Mouse (Mus musculus) heart, embryonic 10.5 days (tissue): ENCODE results near the gene 4930522H14Rik. TPM values are rescaled to one million over a fixed set of nuclear protein-coding genes. Genes with fewer than 3 reads are reported as not detected.

Experiments used
- DNase-seq: peaks from one replicate; pipeline ENCODE4 v3.0.0-alpha.2; 2017; ENCODE audit warnings: low spot score
- H3K27ac ChIP-seq: fragments of 300-500 bp; sonication (generic); 2 replicates; pipeline ENCODE4 v1.5.1; 2016; ENCODE audit warnings: mild to moderate bottlenecking
- H3K27me3 ChIP-seq: fragments of 300-500 bp; sonication (generic); 2 replicates; pipeline ENCODE4 v1.6.1; 2016; ENCODE audit warnings: mild to moderate bottlenecking; ENCODE audit not compliant: poor library complexity, insufficient read depth, severe bottlenecking
- H3K36me3 ChIP-seq: fragments of 300-500 bp; sonication (generic); 2 replicates; pipeline ENCODE4 v1.6.1; 2016; ENCODE audit warnings: mild to moderate bottlenecking, moderate library complexity
- H3K4me1 ChIP-seq: fragments of 300-500 bp; sonication (generic); 2 replicates; pipeline ENCODE4 v1.6.1; 2016; ENCODE audit warnings: mild to moderate bottlenecking
- H3K4me3 ChIP-seq: fragments of 300-500 bp; sonication (generic); 2 replicates; pipeline ENCODE4 v1.5.1; 2016; ENCODE audit warnings: mild to moderate bottlenecking, moderate library complexity
- H3K9me3 ChIP-seq: fragments of 300-500 bp; sonication (generic); 2 replicates; pipeline ENCODE4 v1.6.1; 2016; ENCODE audit warnings: mild to moderate bottlenecking, moderate library complexity
- WGBS: fragments of 180-500 bp; shearing (Covaris S2); methylation state at CpG from one replicate; pipeline ENCODE4 v1.1.7; 2016; 5-methylcytosine and 5-hydroxymethylcytosine counted together
- polyA plus RNA-seq: library from polyadenylated mRNA; unstranded; fragments of >200 nt; fragmentation: Nextera tagmentation; extraction: Ambion mirVana; gene quantifications from 2 replicates; pipeline ENCODE4 v1.2.1, GENCODE M21; 2016

The 4930522H14Rik gene
- not detected in 2 replicates for polyA plus RNA-seq

- Histone ChIP-seq H3K4me3 (no peak within 1 kb of the TSS), H3K9me3 (no peaks in the 10 kb centered on the region), H3K27ac (no peak within 1 kb of the TSS), H3K36me3 (no peaks in the 10 kb centered on the region), H3K4me1 (no peaks in the 10 kb centered on the region), H3K27me3 (no peaks in the 10 kb centered on the region)
- no peak for DNase-seq
- WGBS: 97% methylated on average over 2 of the region's 2 CpGs
Measured at GRCm38 (mm10) chr4:109531111-109531510, at the start of gene 4930522H14Rik. 4930522H14Rik (minus strand) TSS chr4:109531297.

- no peak for DNase-seq
- H3K9me3 ChIP-seq: no peaks in the 10 kb centered on the region
- no peak overlapping the region for H3K27ac ChIP-seq
- no peaks in the 10 kb centered on the region for H3K4me1 ChIP-seq
- H3K4me3 ChIP-seq: no peak overlapping the region
- no peaks in the 10 kb centered on the region for H3K36me3 ChIP-seq
- H3K27me3 ChIP-seq: no peaks in the 10 kb centered on the region; the same call in 1 of the 2 replicates
- 79% methylated on average over 3 of the region's 3 CpGs for whole genome bisulfite sequencing
Measured at GRCm38 (mm10) chr4:109578356-109578755, 47.3 kb upstream of the 4930522H14Rik start.

- no peak for DNase-seq
- WGBS: 65% methylated on average over 5 of the region's 5 CpGs
Measured at GRCm38 (mm10) chr4:109576933-109577332, 45.8 kb upstream of the 4930522H14Rik start.

GRCm38 (mm10) chr4:109574845-109575244 is 43.7 kb upstream of the 4930522H14Rik start:
- no peaks in the 10 kb centered on the region; the same call in 1 of the 2 replicates for H3K27me3 ChIP-seq
- no peak for DNase-seq
- WGBS: 77% methylated on average over 9 of the region's 9 CpGs
- no peak overlapping the region for H3K27ac ChIP-seq
- no peaks in the 10 kb centered on the region for H3K36me3 ChIP-seq
- no peak overlapping the region for H3K4me3 ChIP-seq
- no peaks in the 10 kb centered on the region for H3K9me3 ChIP-seq
- H3K4me1 ChIP-seq: no peaks in the 10 kb centered on the region

More at GRCm38 (mm10) chr4:109576933-109577332, 45.8 kb upstream of the 4930522H14Rik start:
- H3K36me3 ChIP-seq: no peaks in the 10 kb centered on the region
- no peaks in the 10 kb centered on the region; the same call in 1 of the 2 replicates for H3K27me3 ChIP-seq
- H3K27ac ChIP-seq: no peak overlapping the region
- H3K9me3 ChIP-seq: no peaks in the 10 kb centered on the region
- H3K4me1 ChIP-seq: no peaks in the 10 kb centered on the region
- H3K4me3 ChIP-seq: no peak overlapping the region

GRCm38 (mm10) chr4:109574331-109574730 is 43.2 kb upstream of the 4930522H14Rik start:
- H3K27me3 ChIP-seq: no peaks in the 10 kb centered on the region; the same call in 1 of the 2 replicates
- no peak for DNase-seq
- no peak overlapping the region for H3K4me3 ChIP-seq
- H3K36me3 ChIP-seq: no peaks in the 10 kb centered on the region
- 35% methylated on average over 8 of the region's 8 CpGs for WGBS
- no peaks in the 10 kb centered on the region for H3K4me1 ChIP-seq
- H3K9me3 ChIP-seq: no peaks in the 10 kb centered on the region
- no peak overlapping the region for H3K27ac ChIP-seq

- no peak for DNase-seq
- Histone ChIP-seq H3K27me3 (no peaks in the 10 kb centered on the region; the same call in 1 of the 2 replicates), H3K4me3 (no peak overlapping the region), H3K36me3 (no peaks in the 10 kb centered on the region), H3K27ac (no peak overlapping the region), H3K4me1 (no peaks in the 10 kb centered on the region), H3K9me3 (no peaks in the 10 kb centered on the region)
- whole genome bisulfite sequencing: 77% methylated on average over 1 of the region's 1 CpGs
Measured at GRCm38 (mm10) chr4:109572632-109573031, 41.5 kb upstream of the 4930522H14Rik start.

GRCm38 (mm10) chr4:109569421-109569820 is 38.3 kb upstream of the 4930522H14Rik start:
- H3K27me3 ChIP-seq: no peaks in the 10 kb centered on the region; the same call in 1 of the 2 replicates
- DNase-seq: no peak
- H3K9me3 ChIP-seq: no peaks in the 10 kb centered on the region
- 87% methylated on average over 9 of the region's 9 CpGs for WGBS
- H3K4me3 ChIP-seq: no peak overlapping the region
- no peaks in the 10 kb centered on the region for H3K36me3 ChIP-seq
- no peak overlapping the region for H3K27ac ChIP-seq
- H3K4me1 ChIP-seq: no peaks in the 10 kb centered on the region

GRCm38 (mm10) chr4:109568959-109569358 is 37.9 kb upstream of the 4930522H14Rik start:
- WGBS: 85% methylated on average over 10 of the region's 10 CpGs
- no peak overlapping the region for H3K4me3 ChIP-seq
- no peak for DNase-seq

GRCm38 (mm10) chr4:109564711-109565110 is 33.6 kb upstream of the 4930522H14Rik start:
- H3K4me3 ChIP-seq: no peak overlapping the region
- H3K36me3 ChIP-seq: no peaks in the 10 kb centered on the region
- DNase-seq: no peak
- no peak overlapping the region for H3K27ac ChIP-seq
- no peaks in the 10 kb centered on the region for H3K27me3 ChIP-seq
- 89% methylated on average over 6 of the region's 6 CpGs for WGBS
- H3K4me1 ChIP-seq: no peaks in the 10 kb centered on the region
- no peaks in the 10 kb centered on the region for H3K9me3 ChIP-seq

More at GRCm38 (mm10) chr4:109568959-109569358, 37.9 kb upstream of the 4930522H14Rik start:
- no peaks in the 10 kb centered on the region for H3K27me3 ChIP-seq
- H3K4me1 ChIP-seq: no peaks in the 10 kb centered on the region
- H3K9me3 ChIP-seq: no peaks in the 10 kb centered on the region
- no peak overlapping the region for H3K27ac ChIP-seq
- no peaks in the 10 kb centered on the region for H3K36me3 ChIP-seq

- 15% methylated on average over 11 of the region's 11 CpGs for WGBS
- H3K27ac ChIP-seq: no peak overlapping the region
- DNase-seq: no peak
- H3K9me3 ChIP-seq: peaks cover 3% of the 10 kb centered on the region; the same call in 1 of the 2 replicates
- no peaks in the 10 kb centered on the region for H3K36me3 ChIP-seq
- H3K27me3 ChIP-seq: no peaks in the 10 kb centered on the region
- H3K4me3 ChIP-seq: peak overlapping the region; percentile 31
- H3K4me1 ChIP-seq: no peaks in the 10 kb centered on the region
Measured at GRCm38 (mm10) chr4:109550338-109551150, 19.4 kb upstream of the 4930522H14Rik start.

GRCm38 (mm10) chr4:109547306-109547705 is 16.2 kb upstream of the 4930522H14Rik start:
- WGBS: 29% methylated on average over 2 of the region's 2 CpGs
- Histone ChIP-seq H3K27ac (no peak overlapping the region), H3K9me3 (no peaks in the 10 kb centered on the region), H3K4me3 (no peak overlapping the region), H3K27me3 (no peaks in the 10 kb centered on the region), H3K4me1 (no peaks in the 10 kb centered on the region), H3K36me3 (no peaks in the 10 kb centered on the region)
- no peak for DNase-seq

- Histone ChIP-seq H3K36me3 (no peaks in the 10 kb centered on the region), H3K4me1 (no peaks in the 10 kb centered on the region), H3K4me3 (no peak overlapping the region), H3K9me3 (no peaks in the 10 kb centered on the region), H3K27me3 (no peaks in the 10 kb centered on the region), H3K27ac (no peak overlapping the region)
- DNase-seq: no peak
- WGBS: 79% methylated on average over 2 of the region's 2 CpGs
Measured at GRCm38 (mm10) chr4:109546538-109546937, 15.4 kb upstream of the 4930522H14Rik start.

GRCm38 (mm10) chr4:109530245-109530816 is 766 bp downstream of the 4930522H14Rik start:
- Histone ChIP-seq H3K4me1 (no peaks in the 10 kb centered on the region), H3K36me3 (no peaks in the 10 kb centered on the region), H3K9me3 (no peaks in the 10 kb centered on the region), H3K27ac (no peak overlapping the region), H3K27me3 (no peaks in the 10 kb centered on the region), H3K4me3 (no peak overlapping the region)
- DNase-seq: no peak
- 73% methylated on average over 15 of the region's 15 CpGs for WGBS
